Mouse (Mus musculus): ENCODE data around the gene Mettl23.
"Not testable (repeated sequence)": the region's sequence is repeated elsewhere in the genome, so short reads cannot be mapped to it uniquely, and the experiment has no call there.

The Mettl23 gene

DNA sequence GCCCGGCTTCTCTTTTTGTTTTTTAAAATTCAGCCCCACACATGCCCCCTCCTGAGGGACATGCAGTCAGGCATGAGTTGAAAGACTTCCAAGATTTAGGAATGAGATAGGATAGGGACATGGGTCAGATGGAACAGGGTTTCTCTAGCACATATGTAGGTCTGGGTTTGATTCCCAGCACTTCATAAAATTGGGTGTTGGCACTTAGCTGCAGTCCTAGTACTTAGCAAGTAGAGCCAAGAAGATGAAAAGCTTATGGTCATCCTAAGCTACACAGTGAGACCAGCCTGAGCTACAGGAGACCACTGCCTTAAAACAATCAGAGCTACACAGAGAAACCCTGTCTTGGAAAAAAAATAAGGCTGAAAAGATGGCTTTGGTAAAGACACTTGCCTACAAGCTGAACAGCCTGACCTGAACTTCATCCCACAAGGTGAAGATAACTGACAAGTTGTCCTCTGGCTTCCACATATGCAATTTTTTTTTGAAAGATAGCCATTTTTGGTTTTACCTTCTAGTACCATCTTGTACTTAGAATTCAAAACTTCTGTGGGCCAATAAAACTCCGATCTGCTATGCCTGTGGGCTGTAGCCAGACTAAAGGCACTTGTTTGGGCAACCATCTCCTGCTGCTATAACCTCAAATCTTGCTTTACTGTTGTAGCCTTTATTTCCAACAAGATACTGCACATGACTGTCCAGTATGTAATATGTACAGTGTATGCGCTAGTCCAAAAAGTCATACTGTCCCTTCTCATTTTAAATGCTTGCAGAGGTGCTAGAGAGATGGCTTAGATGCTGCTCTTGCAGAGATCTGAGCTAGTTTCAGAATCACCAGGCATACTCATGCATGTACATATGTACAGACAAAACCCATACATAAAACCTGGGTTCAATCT lies 4.4 kb downstream of the Mettl23 start:
- no peak for DNase-seq (ENCODE audit: low read depth, low spot score)

DNA sequence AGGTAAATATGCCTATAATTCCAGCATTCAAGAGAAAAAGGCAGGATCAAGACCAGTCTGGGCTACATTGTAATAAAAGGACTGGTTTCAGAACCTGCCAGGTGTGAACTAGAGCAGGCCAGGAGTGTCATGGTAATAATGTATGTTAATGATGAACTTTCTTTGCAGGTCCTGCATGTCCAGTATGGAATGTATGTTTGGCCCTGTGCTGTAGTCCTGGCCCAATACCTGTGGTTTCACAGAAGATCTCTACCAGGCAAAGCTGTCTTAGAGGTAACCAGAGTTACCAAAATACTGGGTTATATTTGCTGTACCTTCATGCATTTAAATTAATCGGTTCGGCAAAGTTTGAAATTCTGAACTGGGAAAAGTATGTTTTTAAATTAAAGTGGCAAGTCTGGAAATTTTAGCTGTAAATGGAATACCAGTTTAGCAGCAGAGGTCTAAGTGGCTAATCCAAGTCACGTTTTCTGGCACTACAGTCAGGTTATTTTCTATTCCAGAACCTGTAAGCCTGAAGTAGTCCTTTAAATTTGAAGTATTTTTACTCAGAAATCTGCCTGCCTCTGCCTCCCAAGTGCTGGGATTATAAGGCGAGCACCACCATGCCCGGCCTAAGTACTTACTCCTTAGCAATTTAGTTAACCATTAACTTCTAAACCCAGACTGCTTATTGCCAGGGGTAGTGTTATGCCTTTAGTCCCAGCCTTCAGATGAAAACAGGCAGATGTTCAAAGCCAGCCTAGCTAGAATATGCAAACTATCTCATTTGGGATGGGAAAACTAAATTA lies 5.2 kb downstream of the Mettl23 start:
- DNase-seq (ENCODE audit: low read depth, low spot score), result no peak

DNA sequence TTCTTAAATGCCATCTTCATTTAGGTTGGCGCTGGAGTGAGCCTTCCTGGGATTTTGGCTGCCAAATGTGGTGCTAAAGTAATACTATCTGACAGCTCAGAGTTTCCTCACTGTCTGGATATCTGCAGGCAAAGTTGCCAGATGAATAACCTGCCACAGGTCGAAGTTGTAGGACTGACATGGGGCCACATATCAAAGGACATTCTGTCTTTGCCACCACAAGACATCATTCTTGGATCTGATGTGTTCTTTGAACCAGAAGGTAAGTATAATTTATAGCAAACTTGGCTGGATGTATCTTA lies 5.8 kb downstream of the Mettl23 start:
- DNase-seq (ENCODE audit: low read depth, low spot score), result not testable (repeated sequence)

DNA sequence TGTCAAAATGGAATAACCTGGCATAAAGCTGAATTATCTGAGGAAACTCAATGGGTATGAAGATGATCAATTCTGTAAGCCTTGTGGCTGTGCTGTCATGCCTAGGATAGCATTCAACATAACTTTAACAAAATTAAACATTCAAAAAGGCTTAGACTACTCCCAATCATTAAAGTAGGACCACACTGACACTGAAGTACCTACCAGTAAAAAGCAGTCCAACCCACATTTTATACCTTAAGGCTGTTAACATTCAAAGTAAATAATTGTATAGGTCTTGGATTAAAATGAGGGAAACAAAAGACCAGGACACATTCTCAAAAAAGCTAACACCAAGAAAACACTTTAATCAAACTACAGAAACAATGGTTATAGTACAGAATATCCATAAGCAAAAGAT lies 6.5 kb downstream of the Mettl23 start:
- DNase-seq (ENCODE audit: low read depth, low spot score), result no peak

- DNase-seq (ENCODE audit: low read depth, low spot score), result no peak
These were observed 7.0 kb downstream of the Mettl23 start for GRCm38 (mm10) chr11:116850085-116850484.

GRCm38 (mm10) chr11:116850833-116851477 lies 7.9 kb downstream of the Mettl23 start:
- DNase-seq (ENCODE audit: low read depth, low spot score), result no peak

DNA sequence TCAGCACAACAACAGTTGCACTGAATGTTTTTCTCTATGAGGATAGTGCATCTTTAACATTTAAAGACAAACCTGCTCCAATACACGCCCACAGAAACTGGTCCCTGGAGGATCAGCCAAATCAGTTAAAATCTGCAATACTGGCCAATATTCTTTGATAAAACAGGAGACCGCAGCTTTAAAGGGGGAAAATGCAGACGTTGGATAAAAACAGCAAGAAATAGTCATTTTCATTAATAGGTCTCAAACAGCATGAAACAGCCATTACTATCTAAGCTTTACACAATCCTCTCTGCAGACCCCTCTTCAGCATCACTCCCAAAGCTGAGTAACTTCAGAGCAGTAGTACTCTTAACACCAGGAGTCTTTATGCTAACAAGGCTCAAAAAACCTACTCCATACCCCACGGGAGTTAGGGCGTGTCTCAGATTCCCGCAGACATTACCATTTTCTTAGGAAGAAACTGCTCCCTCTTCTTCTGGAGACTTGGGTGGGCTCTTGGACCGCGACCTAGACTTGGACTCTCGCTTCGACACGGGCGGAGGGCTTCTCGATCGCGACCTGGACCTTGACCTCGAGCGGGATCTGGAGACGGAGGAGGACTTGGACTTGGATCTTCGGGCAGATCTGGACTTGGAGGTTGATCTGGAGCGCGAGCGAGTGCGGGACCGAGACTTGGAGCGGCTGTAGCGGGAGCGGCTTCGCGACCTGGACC lies 8.7 kb downstream of the Mettl23 start:
- no peak for DNase-seq (ENCODE audit: low read depth, low spot score)

GRCm38 (mm10) chr11:116852291-116852890 lies 9.3 kb downstream of the Mettl23 start, which contains the start of gene Mfsd11:
Gene Mfsd11 (plus strand): TSS chr11:116852440.
- no peak for DNase-seq (ENCODE audit: low read depth, low spot score)

GRCm38 (mm10) chr11:116852891-116853511 lies 9.9 kb downstream of the Mettl23 start, which contains the start of gene Srsf2:
Gene Srsf2 (minus strand): TSS chr11:116853094.
- peak; percentile 86 for DNase-seq (ENCODE audit: low read depth, low spot score)

GRCm38 (mm10) chr11:116853512-116853928 lies 10.4 kb downstream of the Mettl23 start:
- peak; percentile 95 for DNase-seq (ENCODE audit: low read depth, low spot score)

GRCm38 (mm10) chr11:116854279-116854678 lies 11.2 kb downstream of the Mettl23 start:
- DNase-seq (ENCODE audit: low read depth, low spot score), result no peak

- DNase-seq (ENCODE audit: low read depth, low spot score), result no peak
These were observed 14.2 kb downstream of the Mettl23 start for GRCm38 (mm10) chr11:116857183-116857850.

DNA sequence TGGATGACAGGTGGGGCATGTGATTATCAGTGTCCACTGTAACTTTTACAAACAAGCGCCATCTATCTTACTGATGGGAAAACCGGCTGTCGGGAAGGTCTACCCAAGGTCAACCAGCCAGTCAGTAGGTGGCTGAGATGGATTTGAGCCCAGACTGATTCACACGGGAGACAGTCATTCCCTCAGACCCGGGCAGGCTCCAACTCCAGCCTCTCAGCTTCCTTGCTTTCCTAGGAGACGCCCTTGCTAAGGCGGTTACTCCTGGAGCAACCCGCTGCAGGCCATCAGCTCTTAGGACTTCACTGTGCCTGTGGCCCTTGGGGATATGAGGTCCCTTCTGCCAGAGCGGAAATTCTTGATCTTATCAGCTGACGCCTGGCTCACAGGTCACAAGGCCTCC lies 21.4 kb downstream of the Mettl23 start:
- no peak for DNase-seq (ENCODE audit: low read depth, low spot score)

DNA sequence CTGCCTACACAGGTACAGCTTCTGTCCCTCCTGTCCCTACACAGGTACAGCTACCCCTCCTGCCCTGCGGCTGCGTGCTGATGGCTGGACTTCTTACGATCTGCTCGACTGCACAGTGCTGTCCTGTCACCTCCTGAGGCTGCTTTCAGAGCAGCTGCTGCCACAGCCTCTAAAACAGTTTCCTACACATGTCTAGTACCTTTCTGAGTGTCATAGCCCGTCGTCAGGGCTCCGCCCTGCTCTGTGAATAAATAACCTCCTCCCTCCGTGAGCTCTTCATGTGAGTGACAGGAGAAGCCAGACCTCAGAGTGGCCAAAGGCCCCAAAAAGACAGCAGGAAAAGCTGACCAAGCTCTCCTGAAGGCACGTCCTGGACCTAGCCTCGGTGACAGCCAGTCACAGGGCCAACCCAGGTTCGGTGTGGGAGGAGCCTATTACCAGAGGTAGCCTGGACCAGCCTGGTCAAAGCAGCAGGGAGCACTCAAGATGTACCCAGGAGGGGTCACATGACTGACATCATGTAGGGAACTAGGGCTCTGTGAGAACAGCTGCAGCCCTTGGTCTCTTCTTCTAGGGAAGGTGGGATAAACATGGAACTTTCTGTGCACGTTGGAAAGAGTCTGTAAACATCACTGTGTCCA lies 23.0 kb downstream of the Mettl23 start:
- no peak for DNase-seq (ENCODE audit: low read depth, low spot score)

DNA sequence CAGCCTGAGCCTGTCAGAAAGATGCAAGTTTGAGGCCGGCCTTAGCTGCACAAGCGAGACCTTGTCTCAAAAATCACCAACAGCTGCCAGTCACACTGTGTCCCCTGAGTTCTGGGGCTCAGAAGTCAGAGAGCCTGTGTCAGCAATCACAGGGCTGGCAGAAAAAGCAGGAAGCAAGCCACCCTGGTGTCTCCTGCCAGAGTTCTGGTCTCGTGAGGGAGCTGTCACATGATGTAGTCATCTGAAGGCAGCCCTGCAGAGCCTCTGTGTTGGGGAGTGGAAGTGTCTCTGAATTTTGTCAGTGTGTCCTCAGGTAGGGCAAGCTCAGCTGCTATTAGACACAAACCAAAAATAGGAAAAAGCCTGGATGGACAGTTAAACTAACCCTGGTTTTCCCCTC lies 25.1 kb downstream of the Mettl23 start:
- no peak for DNase-seq (ENCODE audit: low read depth, low spot score)

DNA sequence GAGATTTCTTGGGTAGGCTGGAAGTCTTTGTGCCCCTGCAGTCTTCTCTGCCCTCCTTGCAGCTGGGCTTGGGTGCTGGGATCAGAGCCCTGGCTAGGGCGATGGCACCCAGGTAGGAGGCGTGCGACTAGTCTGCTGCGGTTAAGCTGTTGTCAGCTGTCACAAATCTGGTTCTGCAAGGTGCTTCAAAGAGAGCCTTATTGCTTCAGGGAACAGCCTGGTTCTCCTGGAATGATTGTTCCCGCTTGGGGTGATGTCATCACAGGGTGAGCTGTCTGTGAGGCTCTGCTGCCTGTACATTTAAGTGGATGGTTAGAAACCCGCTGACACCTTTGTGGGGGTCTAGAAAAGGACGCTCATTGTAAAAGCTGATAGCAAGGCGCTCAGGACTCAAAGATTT lies 26.1 kb downstream of the Mettl23 start:
- no peak for DNase-seq (ENCODE audit: low read depth, low spot score)

- DNase-seq (ENCODE audit: low read depth, low spot score), result no peak
These were observed 26.6 kb downstream of the Mettl23 start for GRCm38 (mm10) chr11:116869641-116870040.

DNA sequence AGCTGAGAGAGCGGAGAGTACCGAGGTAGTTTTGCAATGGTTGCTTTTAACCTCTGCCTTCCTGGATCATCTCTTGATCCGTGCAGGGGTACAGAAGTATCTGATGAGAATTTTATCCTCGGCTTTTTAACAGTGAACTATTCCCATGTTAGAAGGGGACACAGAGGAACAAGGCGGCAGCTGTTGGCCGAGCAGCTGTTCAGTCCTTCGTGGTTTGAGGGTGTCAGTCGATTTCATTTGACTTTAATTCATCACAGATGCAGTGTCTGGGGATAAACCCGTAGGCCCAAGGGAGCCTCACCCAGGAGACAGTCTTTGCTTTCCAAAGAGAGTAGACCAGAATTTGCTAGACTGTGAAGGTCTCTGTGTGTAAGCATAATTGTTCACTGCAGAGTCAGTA lies 28.5 kb downstream of the Mettl23 start:
- DNase-seq (ENCODE audit: low read depth, low spot score), result no peak

- DNase-seq (ENCODE audit: low read depth, low spot score), result no peak
These were observed 30.9 kb downstream of the Mettl23 start for GRCm38 (mm10) chr11:116873987-116874386.

DNA sequence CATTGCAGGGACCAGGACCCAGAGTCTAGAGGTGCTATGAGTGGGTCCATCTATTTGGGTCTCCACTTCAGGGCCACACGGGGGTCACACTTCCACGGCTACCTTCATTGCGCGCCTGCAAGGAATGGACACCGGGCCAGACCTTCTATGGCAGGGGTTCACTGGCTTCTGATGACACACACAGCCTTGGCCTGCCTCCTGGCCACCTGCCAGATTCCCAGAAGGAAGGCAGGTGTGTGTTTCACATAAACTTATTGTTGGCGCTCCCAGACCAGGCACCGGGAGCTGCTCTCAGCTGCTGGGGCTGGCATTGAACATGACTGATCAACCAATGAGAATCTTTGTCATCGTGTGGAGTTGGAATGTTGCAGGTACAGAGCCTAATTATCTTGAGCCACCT lies 35.4 kb downstream of the Mettl23 start:
- DNase-seq (ENCODE audit: low read depth, low spot score), result no peak
